Mouse (Mus musculus) bone marrow macrophage, adult 2 months (primary cell): ENCODE measurements at regions not wholly inside any gene's neighbourhood (a gene's known extent, or its start where the extent isn't known, plus 50 kb on each side); places are given as distances from the start of the nearest gene placed in this dataset.

Experiments used
- CTCF ChIP-seq: IDR thresholded peaks from 2 replicates; pipeline ENCODE4 v1.5.1; 2012; ENCODE audit warnings: low read depth, mild to moderate bottlenecking, low read length, moderate library complexity
- POLR2A ChIP-seq: IDR thresholded peaks from 2 replicates; pipeline ENCODE4 v1.6.1; 2012; ENCODE audit warnings: mild to moderate bottlenecking, low read depth, low read length, borderline replicate concordance

- TF ChIP-seq POLR2A (no peak), CTCF (no peak)
Measured at GRCm38 (mm10) chr16:77772075-77772474, 170.2 kb upstream of the Gm11146 start.
